Mouse (Mus musculus) large intestine, adult 2 months (tissue): Measurements from ENCODE around the gene Cox6b1. TPM values are rescaled to one million over a fixed set of nuclear protein-coding genes. Genes with fewer than 3 reads are reported as not detected.
A peak's percentile ranks its signal among the peaks of the same experiment; 100 is the strongest.

Experiments used
- DNase-seq: peaks from one replicate; pipeline ENCODE4 v3.0.0-alpha.2; 2012; ENCODE audit warnings: low read depth, low spot score
- WGBS: fragments of 180-500 bp; shearing (Covaris S2); methylation state at CpG from one replicate; pipeline ENCODE4 v1.1.7; 2018; 5-methylcytosine and 5-hydroxymethylcytosine counted together
- polyA plus RNA-seq: library from polyadenylated mRNA; depleted of rRNA; stranded (reverse); fragments of >200 nt; gene quantifications from 2 replicates; pipeline ENCODE4 v1.2.3, GENCODE M21; 2012; rRNA removed

The Cox6b1 gene
- polyA plus RNA-seq, result 933 and 1,035 TPM in 2 replicates

DNA sequence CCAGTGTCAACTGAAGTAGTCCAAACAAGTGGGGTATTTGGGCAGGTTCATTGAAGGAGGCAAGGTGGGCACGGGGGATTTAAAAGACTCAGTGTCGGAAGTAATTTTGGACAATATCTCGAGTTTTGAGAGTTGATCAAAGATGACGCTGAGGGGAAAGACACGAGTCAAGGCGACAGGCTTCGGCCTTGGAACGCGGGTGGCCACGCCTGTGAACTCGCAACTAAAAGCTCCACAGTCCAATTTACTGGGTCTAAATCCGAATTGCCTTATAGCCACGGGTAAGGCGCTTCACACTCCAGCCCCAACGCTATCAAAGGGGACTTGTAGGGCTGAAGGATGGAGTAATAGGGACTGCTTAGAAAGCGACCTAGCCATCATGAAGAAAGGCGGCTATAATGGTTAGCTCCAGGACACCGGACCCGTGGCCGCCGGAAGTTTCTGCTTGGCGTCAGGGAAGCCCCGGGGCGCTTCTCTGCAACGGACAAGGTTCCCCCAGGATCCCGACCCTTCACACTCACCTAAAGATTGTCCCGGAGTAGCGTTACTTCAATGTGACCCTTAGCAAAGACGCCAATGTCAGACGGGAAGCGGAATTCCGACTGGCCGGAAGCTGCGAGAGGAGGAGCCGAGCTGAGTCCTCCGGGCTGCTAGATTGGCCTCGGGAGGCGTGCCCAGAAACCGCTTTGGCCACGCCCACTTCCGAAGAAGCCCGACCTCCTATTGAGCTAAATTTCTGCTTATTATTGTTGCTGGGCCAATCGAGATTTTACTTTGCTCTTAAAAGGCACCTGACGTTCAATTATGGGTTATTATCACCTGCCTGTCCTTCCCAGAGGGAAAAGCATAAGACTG lies at the start of gene Cox6b1:
Gene Cox6b1 (minus strand): TSS at position 622 of the 855 bp plus-strand sequence.
- under 1% methylated on average over 44 of the region's 44 CpGs for WGBS
- no peak for DNase-seq

DNA sequence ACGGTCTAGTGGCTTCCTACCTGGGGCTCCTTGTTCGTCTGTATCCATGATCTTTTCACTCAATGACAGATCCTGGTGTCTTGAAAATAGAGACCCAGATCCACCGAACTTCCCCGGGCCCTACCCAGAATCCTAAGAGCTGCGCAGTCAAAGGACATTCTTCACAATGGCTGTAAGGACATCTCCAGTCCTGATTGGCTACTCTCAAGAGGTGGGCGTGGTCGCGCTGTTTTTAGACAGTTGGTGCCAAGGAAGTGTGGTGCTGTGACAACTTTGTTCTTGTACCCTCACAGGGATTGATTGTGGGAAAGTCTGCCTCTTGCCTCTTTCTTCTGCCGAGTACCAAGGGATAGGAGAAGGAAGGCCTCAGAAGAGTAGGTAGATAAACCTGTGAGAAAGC lies 45.5 kb upstream of the Cox6b1 start, which contains the start of gene Pmis2:
Gene Pmis2 (minus strand): TSS at position 126 of the 400 bp plus-strand sequence.
- 72% methylated on average over 9 of the region's 9 CpGs for WGBS
- DNase-seq, result no peak

DNA sequence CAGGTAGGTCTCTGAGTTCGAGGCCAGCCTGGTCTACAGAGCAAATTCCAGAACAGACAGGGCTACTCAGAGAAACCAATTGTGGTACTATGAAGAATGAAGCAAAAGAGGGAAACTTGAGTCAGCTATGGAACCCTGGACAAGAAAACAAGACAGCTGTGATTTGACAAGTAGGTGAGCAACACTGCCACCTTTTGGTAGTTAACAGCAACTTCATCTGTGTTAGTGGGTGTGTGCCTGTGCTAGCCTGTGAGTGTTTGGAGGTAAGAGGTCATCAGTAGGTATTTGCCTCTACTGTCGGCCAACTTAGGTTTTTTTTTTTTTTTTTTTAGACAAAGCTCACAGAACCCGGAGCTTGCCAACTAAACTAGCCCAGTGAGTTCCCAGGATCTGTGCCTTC lies 43.3 kb upstream of the Cox6b1 start:
- WGBS, result 16% methylated on average over 3 of the region's 3 CpGs
- DNase-seq, result no peak

DNA sequence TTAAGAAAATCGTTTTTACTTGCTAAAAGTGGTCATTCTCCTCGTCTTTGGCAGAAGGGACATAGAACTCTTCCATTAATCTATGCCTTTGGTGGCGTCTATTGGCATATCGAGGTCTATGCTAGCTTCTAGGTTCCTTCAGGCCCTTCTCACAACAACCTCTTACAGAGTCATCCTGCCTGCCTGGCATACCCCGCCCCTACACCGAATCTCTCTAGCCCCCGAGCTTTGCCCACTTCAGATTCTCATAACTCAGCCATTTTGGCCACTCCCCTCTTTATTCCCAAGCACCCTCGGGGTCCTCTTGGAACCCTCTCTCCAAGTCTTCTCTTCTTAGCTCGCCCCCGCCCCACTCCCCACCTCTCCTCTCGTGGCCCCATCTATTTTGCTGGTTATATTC lies 39.4 kb upstream of the Cox6b1 start:
- no peak for DNase-seq
- WGBS, result 5% methylated on average over 11 of the region's 11 CpGs

DNA sequence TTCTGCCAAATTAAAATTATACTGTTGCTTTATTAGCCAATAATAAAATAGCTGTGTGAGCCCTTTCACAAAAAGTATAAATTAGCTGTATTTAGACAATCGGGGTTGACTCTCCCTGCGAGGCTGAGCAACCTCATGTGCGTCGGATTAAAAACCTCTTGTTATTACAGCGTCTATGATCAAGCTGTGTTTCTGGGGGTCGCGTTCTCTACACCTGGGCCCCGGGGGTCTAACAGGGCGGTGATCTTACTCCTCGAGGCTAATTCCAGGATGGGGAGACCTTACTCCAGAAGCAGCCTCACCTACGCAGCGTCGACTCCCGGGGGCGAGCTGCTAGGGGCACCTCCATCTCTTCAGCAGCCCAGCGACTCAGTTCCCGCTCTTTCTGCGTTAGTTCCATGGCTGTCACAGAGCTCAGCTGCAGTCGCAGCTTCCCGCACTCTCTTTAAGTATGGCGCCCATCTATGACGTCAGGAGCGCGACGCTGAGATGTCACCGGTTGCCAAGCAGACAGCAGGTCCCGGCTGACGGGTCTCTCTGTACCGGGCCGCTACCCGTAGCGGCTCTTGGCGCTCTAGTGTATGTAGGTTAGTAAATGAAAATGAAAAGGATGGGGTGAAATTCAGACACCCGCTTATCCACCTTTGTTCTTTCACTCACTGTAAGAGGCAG lies 38.7 kb upstream of the Cox6b1 start, which contains the start of gene Haus5:
Gene Haus5 (minus strand): TSS at position 466 of the 672 bp plus-strand sequence.
- peak; percentile 77 for DNase-seq
- WGBS, result under 1% methylated on average over 34 of the region's 34 CpGs

DNA sequence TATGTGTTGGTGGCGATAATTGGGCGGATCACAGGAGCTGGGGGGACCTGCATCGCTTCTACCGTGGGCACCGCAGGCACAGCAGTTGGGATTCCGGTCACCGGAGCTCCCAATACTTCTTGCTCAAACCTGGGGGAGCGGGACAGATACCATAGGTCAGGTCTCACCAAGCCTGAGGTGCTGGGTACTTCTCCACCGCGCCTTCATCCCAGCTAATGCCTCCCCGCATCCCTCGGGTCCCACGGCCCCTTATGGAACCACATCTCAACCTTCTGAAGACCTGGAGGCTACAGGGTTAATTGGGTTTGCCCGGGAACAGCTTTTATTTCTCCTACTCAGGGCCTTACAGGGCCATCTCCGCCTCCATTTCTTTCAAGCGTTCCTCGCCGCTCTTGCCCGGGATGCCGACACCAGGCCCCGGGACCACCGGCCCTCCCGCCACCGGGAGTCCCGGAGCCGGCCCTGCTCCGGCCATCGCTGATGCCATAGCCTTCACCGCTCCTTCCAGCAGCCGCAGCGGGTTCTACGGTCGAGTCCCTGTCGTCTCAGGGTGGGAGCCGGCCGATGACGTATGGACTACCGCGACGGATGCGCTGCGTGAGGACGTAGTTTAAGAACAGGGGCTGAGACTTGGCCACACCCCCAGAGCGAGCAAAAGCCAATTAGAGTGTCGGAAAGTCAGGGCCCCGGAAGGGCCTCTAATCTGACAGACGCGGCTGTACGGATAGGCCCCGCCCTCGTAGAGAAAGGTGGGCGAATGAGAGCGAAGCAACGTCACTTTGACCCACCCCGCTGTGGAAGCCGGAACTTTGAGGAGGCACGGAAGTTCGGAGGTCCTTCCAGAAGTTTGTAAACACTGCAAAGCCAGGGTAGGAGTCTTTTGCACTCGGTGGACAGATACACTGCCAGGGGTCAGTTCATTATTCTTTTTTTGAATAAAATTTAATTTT lies 23.9 kb upstream of the Cox6b1 start, which contains the start of gene Rbm42:
Gene Rbm42 (minus strand): TSS at position 727 of the 950 bp plus-strand sequence.
- peak; percentile 98 for DNase-seq
- WGBS, result 1% methylated on average over 59 of the region's 59 CpGs

DNA sequence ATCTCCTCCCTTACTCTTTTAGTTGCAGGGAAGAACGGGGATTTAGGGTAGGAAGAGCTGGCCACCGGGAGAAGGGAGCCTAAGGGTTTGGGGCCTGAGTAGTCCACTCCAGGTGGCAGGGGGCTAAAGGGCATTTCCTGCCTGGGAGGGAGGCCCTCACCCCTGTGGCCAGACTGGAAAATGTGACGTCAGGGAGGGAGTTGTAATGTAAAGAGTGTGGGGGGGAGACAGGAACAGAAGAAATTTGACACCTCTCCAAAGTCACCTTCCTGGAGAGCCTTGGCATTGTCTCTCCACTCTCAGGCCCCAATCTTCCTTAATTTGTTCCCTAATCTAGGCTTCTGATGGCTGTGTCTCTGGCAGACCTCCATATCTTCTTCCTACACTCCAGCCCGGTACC lies 13.1 kb upstream of the Cox6b1 start:
- DNase-seq, result no peak
- 20% methylated on average over 4 of the region's 4 CpGs for WGBS

DNA sequence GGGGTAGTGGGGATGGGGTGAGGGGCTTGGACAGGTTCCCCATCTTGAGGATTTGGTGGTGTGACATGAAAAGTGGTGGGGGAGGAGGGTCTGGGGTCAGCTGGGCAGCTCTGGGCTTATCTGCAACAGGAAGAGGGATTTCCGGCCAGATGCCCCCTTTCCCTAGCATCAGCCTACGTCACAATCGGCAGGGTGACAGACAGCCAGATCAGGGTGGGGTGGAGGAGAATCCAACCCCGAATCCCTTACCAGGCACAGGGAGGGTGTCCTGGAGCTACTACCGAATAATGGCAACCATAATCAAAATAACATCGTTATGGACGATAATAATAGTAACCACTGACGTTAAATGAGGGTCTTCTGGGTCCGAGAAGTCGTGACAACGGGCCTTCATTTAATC lies 10.4 kb upstream of the Cox6b1 start:
- WGBS, result 32% methylated on average over 11 of the region's 11 CpGs
- DNase-seq, result no peak

GRCm38 (mm10) chr7:30635752-30636151 lies 9.8 kb upstream of the Cox6b1 start, which contains the start of gene Etv2:
Etv2 (minus strand) TSS chr7:30635852.
- no peak for DNase-seq
- 6% methylated on average over 5 of the region's 5 CpGs for WGBS

GRCm38 (mm10) chr7:30634621-30635020 lies 8.7 kb upstream of the Cox6b1 start:
- no peak for DNase-seq
- WGBS, result 4% methylated on average over 20 of the region's 20 CpGs

GRCm38 (mm10) chr7:30633762-30634412 lies 7.9 kb upstream of the Cox6b1 start:
- DNase-seq, result no peak
- 5% methylated on average over 27 of the region's 27 CpGs for WGBS

DNA sequence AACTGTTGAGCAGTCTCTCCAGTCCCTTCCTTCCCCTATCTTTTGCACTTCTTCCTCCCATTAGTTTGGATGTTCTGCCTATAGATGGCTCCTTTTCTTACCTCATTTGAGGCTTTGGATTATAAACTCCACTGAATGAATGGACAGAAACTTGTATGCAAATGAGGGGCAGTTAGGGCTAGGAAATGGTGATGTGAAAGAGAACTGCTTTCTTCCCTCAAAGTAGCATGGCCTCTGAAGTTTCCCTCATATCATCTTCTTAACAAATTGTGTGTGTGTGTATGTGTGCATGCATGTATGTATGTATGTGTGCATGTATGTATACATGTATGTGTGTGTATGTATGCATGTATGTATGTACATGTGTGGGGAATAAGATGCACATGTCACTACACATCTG lies 3.1 kb upstream of the Cox6b1 start:
- DNase-seq, result no peak

DNA sequence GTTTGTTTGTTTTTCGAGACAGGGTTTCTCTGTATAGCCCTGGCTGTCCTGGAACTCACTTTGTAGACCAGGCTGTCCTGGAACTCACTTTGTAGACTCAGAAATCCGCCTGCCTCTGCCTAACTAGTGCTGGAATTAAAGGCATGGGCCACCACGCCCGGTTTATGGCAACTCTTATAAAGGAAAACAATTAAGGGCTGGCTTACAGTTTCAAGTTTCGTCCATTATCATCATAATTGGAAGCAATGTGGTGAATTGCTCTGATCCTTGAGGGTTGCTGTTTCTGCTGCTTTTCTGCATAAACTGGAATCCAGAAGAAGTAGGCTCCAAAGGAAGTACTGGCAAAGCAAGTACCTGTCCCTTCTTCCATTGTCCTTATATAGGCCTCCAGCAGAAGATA lies 696 bp upstream of the Cox6b1 start:
- WGBS, result 71% methylated on average over 5 of the region's 5 CpGs
- DNase-seq, result no peak

- 89% methylated on average over 3 of the region's 3 CpGs for WGBS
- DNase-seq, result no peak
Measured at GRCm38 (mm10) chr7:30619202-30619601, 6.7 kb downstream of the Cox6b1 start.

DNA sequence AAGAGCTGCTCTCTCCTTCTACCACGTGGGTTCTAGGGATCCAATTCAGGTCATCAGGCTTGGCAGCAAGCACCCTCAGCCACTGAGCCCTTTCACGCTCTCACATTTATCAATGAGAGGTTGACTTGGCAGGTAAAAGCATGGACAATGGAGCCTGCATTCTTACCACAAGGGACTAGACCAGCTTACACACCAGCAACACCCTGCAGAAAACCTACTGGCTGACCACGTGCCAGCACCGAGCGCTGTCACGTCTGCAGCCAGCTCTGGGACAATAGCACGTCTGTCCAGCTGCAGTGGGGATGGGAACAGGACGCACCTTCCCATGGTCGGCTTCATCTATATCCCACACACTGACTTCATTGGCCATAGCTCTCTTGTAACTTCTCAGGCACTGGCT lies 7.3 kb downstream of the Cox6b1 start:
- WGBS, result 93% methylated on average over 9 of the region's 9 CpGs
- DNase-seq, result no peak

DNA sequence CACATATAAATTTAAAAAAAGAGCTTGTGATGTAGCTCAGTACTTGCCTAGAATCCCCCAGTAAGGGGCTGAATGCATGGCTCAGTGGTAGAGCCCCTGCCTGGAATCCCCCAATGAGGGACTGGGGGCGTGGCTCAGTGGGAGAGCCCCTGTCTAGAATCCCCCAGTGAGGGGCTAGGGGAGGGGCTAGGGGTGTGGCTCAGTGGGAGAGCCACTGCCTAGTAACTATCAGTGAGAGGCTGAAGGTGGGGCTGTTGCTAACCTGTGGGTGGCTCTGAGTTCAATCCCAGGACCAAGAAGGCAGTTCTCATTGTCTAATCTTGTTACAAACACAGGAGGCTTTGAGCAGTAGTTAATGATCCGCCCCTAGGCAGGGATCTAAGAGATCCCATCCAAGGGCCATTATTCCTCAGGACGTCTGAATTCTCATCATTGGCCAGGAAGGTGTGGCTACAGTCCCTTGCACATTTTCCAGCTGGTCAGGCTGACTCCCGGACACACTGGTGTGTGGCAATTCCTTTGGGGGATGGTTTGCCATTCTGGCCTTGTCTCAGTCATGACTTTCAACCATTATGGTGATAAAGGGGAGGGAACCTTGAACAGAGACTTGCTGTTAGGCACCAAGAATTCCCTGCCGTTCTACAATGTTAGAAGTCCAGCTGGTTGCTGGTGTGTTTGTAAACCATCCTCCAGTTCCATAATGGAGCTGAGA lies 10.7 kb downstream of the Cox6b1 start:
- 50% methylated on average over 5 of the region's 5 CpGs for WGBS
- DNase-seq, result no peak

- 51% methylated on average over 2 of the region's 2 CpGs for WGBS
- DNase-seq, result no peak
Measured at GRCm38 (mm10) chr7:30614454-30614853, 11.5 kb downstream of the Cox6b1 start.

DNA sequence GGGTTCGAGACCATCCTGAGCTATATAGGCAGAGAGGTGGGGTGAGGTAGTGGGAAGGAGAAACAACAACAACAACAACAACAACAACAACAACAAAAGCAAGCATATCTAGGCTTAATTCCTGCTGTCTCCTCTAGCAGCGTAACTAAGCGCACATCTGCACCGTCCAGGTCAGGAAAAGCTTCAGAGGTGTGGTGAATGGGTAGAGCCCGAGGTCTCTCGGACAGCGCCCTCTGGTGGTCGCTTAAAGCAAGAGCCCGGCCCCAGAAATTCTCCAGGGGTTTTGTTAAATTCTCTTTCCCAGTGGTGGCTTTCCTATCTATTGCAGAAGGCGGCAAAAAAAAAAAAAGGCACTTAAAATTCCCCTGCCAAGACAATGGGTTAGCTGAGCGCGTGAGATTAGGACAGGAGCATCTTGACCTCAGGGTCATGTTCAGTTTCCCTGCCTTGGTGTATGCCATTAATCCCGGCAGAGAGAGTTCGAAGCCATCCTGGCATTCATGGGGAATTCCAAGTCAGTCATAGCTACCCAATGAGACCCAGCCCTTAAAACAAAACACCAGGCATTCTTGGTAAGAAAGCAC lies 12.3 kb downstream of the Cox6b1 start:
- DNase-seq, result no peak
- 13% methylated on average over 14 of the region's 14 CpGs for WGBS
